26 mouse cellular contexts compared by ENCODE assay signal in the genomic region with DNA sequence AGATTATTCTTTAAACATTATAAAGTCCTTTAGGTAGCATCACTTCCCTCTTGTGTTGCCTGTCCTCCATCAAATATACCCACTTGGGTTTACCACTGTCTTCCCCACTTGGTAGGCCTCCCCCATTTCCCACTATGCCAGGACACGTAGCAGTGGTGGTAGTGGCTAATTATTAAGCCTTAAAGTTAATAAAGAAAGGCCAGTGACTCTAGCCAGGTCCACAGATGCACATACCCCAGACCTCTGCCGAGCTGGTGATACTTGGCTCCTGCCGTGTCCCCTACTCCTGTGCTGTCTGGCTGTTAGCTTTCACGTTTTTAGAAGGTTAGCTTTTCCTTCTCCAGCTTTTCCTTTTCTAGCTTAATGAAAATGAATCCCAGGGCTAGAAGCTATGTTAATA.
A peak's percentile ranks its signal among the peaks of the same experiment; 100 is the strongest.
DNase-seq lines count a peak whose midpoint lies in the region; ATAC-seq and TF ChIP-seq lines count a peak whose summit lies in the region.
"Had no signal": no experiment of that assay in that cellular context is flagged by ENCODE, and none has a peak within 500 bp of the region (broad histone marks: within the 10 kb centered on the region; RNA-seq: fewer than 3 reads in every experiment).

No protein-coding gene starts in this region.

- H3K4me2 ChIP-seq in liver, embryonic 16.5 days (ENCODE audit: low read depth, low read length), result no peak overlapping the region
- H3K4me2 ChIP-seq in liver, embryonic 11.5 days, result no peak overlapping the region
- H3K4me2 ChIP-seq: forebrain, embryonic 13.5 days; heart, embryonic 13.5 days; hindbrain, embryonic 14.5 days; limb, embryonic 15.5 days; lung, embryonic 14.5 days; neural tube, embryonic 13.5 days had no signal

- H3K9me3 ChIP-seq in liver, embryonic 16.5 days (replicated peaks; ENCODE audit: control insufficient read depth, low read length), result no peaks in the 10 kb centered on the region
- H3K9me3 ChIP-seq in liver, embryonic 11.5 days (ENCODE audit: control insufficient read depth, low read length), result no peaks in the 10 kb centered on the region
- H3K9me3 ChIP-seq: forebrain, embryonic 13.5 days; heart, embryonic 13.5 days; limb, embryonic 15.5 days; neural tube, embryonic 13.5 days had no signal

- peak overlapping the region; percentile 46 for H3K27ac ChIP-seq in gastrocnemius, adult 2 months
- no peak overlapping the region for H3K27ac ChIP-seq in liver, embryonic 16.5 days (ENCODE audit: low read length)
- no peak overlapping the region for H3K27ac ChIP-seq in liver, embryonic 11.5 days (ENCODE audit: low read depth, low read length)
- H3K27ac ChIP-seq: forebrain, embryonic 13.5 days; heart, embryonic 13.5 days; hindbrain, embryonic 14.5 days; limb, embryonic 15.5 days; neural tube, embryonic 13.5 days had no signal

- no peak overlapping the region for H3K9ac ChIP-seq in liver, embryonic 16.5 days (ENCODE audit: low read depth, low read length)
- H3K9ac ChIP-seq in liver, embryonic 11.5 days (ENCODE audit: low read depth, low read length), result no peak overlapping the region
- H3K9ac ChIP-seq: forebrain, embryonic 13.5 days; heart, embryonic 13.5 days; hindbrain, embryonic 14.5 days; limb, embryonic 15.5 days; lung, embryonic 14.5 days; neural tube, embryonic 13.5 days had no signal

- no peak for DNase-seq in gastrocnemius, adult 2 months
- DNase-seq in gastrocnemius, postnatal 36 days, result no peak
- no peak for DNase-seq in liver, embryonic 11.5 days (ENCODE audit: low spot score)
- peak; percentile 80 to 89 for DNase-seq in kidney, adult 8-10 months
- peak; percentile 59 for DNase-seq in kidney, postnatal 10 days
- DNase-seq in thymus, postnatal 36 days, result no peak
- DNase-seq: adrenal gland, postnatal 14 days; cerebellum, adult 8-10 months; gastrocnemius, postnatal 10 days; heart, adult 18-20 months; heart, postnatal 14 days; lung, embryonic 14.5 days; retina, postnatal 1 day; right cerebral cortex, postnatal 25 days; spleen, adult 18-20 months; thymus, postnatal 25 days had no signal

- H3K27me3 ChIP-seq in liver, embryonic 16.5 days (ENCODE audit: control insufficient read depth, insufficient read depth, low read depth, low read length), result no peaks in the 10 kb centered on the region
- no peaks in the 10 kb centered on the region for H3K27me3 ChIP-seq in liver, embryonic 11.5 days (replicated peaks; ENCODE audit: control insufficient read depth, insufficient read depth, low read length)
- H3K27me3 ChIP-seq: forebrain, embryonic 13.5 days; heart, embryonic 13.5 days; limb, embryonic 15.5 days; neural tube, embryonic 13.5 days had no signal

- WGBS in liver, embryonic 16.5 days (ENCODE audit: insufficient replicate concordance), result 52% methylated on average over 4 of the region's 4 CpGs
- WGBS in liver, embryonic 11.5 days, result 75% methylated on average over 4 of the region's 4 CpGs

- no peak for TF ChIP-seq CTCF in gastrocnemius, adult 2 months (IDR thresholded peaks at IDR 0.05)

- intact Hi-C loops in gastrocnemius, adult 2 months (cut with DNase I), result no loop called here
- intact Hi-C loops in gastrocnemius, postnatal 36 days (cut with DNase I), result no loop called here

- H3K36me3 ChIP-seq in liver, embryonic 16.5 days (ENCODE audit: control insufficient read depth, insufficient read depth), result no peaks in the 10 kb centered on the region
- H3K36me3 ChIP-seq in liver, embryonic 11.5 days (ENCODE audit: control insufficient read depth, insufficient read depth, low read length), result no peaks in the 10 kb centered on the region
- H3K36me3 ChIP-seq: heart, embryonic 13.5 days; limb, embryonic 15.5 days; neural tube, embryonic 13.5 days had no signal

- peak; percentile 63; the same call in 1 of the 2 replicates for ATAC-seq in liver, embryonic 16.5 days (ENCODE audit: low read depth)
- ATAC-seq in liver, embryonic 11.5 days (replicated peaks; ENCODE audit: low FRiP score), result no peak
- ATAC-seq in granulocyte monocyte progenitor cell, adult 5-6 weeks (replicated peaks; ENCODE audit: poor library complexity, severe bottlenecking), result no peak
- ATAC-seq: forebrain, embryonic 13.5 days; inflammation-experienced regulatory T-cells, adult 6 months; midbrain, embryonic 16.5 days had no signal

- H3K4me3 ChIP-seq in gastrocnemius, adult 2 months, result no peak overlapping the region
- no peak overlapping the region for H3K4me3 ChIP-seq in liver, embryonic 16.5 days (ENCODE audit: low read depth, low read length)
- H3K4me3 ChIP-seq in liver, embryonic 11.5 days (ENCODE audit: low read depth, low read length), result no peak overlapping the region
- H3K4me3 ChIP-seq: forebrain, embryonic 13.5 days; heart, embryonic 13.5 days; limb, embryonic 15.5 days; myocyte; neural tube, embryonic 13.5 days had no signal

- H3K4me1 ChIP-seq in liver, embryonic 16.5 days (ENCODE audit: control insufficient read depth, low read depth, low read length), result no peaks in the 10 kb centered on the region; the same call in none of the 2 replicates
- H3K4me1 ChIP-seq in liver, embryonic 11.5 days (replicated peaks; ENCODE audit: control insufficient read depth, insufficient read depth, low read length), result peaks cover 5% of the 10 kb centered on the region; the same call in 1 of the 2 replicates

Comparison
In these comparisons a context has a peak if more than half of its experiments do, and no peak if none do; other contexts are left out.
1. DNase-seq: peak in kidney, adult 8-10 months (2 of 2) and kidney, postnatal 10 days (single experiment); none in gastrocnemius, adult 2 months (single experiment), gastrocnemius, postnatal 36 days (0 of 2), liver, embryonic 11.5 days (single experiment) and thymus, postnatal 36 days (0 of 2).